Mouse (Mus musculus) embryo, embryonic 10.5 days (tissue): ENCODE results near the gene Atxn1.

Experiments
- DNase-seq: peaks from one replicate; pipeline ENCODE4 v3.0.0-alpha.2; 2015; ENCODE audit warnings: low spot score

Atxn1 gene

DNA sequence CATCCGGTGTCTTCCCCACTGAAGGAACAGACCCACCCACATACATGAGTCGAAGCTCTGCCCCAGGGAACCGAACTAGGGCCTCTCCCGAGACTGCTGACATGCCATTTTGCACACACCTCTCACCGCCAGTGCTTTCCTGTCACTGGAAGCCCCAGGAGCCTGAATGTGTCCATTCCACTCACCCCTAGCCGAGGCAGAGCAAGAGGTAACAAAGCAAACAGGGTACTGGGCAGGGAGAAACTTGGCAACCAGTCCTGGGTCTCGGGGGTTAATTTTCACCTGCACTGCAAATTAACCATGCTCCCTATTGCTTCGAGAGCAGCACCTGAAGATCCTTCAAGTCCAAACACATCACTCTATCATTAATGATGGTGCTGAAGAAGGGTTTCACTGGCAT lies 64.0 kb downstream of the Atxn1 start:
- no peak for DNase-seq

DNA sequence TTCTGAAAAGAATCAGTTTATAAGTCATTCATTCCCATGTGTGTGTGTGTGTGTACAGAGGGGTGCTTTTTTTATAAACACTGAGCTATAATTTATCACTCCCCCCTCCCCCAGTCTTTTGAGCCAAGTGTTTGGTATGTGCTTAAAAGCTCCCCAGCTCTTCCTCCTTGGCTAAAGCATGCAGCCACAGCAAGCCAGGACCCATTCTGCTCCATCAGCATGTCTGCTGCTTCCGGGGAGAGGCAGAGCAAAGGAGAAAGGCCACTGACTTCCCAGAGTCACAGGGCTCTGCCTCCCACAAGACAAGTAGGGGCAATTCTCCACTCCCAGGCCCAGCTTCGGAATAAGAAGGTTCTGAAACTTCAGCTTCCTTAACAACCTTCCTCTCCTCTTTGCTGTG lies 67.2 kb downstream of the Atxn1 start:
- DNase-seq = no peak

GRCm38 (mm10) chr13:45894760-45895159 lies 70.0 kb downstream of the Atxn1 start:
- DNase-seq = no peak

DNA sequence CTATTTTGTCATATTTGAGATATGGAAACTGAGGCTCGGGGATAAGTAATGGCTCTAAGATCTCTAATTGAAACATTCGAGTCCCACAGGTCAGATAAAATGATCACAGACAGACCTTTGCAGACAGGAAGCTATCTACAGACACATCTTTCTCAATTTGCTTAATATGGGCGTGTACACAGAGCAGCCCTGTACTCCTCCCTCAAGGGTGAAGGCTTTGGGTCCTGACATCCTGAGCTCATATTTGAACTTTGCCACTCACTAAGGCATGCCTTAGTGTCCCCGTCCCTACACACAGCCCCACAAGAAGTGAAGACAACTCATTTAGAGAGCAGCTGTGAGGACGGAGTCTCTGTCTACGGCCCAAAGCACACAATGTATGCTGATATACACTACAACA lies 70.6 kb downstream of the Atxn1 start:
- no peak for DNase-seq

GRCm38 (mm10) chr13:45891073-45891472 lies 73.7 kb downstream of the Atxn1 start:
- DNase-seq = no peak

DNA sequence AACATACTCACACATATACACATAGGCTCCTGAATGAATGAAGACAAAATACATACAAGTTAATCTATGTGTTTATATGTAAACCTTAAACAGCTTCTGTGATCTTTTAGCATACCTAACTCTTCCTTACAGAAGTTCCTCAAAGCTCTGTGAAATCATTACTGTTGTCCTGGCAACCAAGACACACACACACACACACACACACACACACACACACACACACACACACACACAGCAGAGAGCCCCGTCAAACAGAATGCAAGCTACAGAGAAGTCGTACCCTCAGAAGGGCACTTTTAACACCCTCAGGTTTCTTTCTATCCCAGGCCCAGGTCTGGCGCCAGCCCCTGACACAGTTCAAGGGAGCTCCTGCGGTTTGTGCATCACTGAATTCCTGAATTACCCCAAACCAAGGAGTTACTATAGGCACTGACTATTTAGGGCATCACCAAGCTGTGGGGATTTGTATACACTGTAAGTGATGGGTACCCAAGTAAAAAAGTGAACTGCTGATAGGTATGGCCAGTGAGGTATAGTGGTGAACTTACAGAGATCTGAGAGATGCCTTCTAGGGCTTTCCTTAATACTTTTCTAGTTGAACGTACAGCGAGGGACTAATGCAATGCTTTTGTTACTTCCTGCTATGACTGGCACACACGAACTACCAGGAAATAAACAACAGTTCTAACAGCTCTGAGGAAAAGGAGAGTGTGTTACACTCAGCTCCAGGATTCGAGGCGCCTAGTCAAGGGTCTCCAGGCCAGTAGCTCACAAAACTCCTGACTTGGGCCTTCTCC lies 75.7 kb downstream of the Atxn1 start:
- DNase-seq = no peak

DNA sequence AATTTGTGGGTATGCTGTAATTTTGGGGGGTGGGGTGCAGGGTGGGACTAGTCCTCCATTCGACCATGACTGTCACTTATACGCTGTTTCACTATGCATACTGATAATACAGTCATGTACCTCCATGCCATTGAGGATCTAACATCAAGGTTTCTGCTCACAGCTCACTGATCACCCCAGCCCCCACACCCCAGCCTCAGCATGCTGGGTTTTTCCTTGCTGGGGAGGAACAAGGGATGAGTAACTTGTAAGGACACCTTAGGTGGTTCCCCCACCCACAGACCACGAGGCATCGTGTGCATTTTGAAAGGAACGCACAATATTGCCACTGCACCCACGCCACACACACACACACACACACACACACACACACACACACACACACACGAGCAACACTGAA lies 79.9 kb downstream of the Atxn1 start:
- no peak for DNase-seq

DNA sequence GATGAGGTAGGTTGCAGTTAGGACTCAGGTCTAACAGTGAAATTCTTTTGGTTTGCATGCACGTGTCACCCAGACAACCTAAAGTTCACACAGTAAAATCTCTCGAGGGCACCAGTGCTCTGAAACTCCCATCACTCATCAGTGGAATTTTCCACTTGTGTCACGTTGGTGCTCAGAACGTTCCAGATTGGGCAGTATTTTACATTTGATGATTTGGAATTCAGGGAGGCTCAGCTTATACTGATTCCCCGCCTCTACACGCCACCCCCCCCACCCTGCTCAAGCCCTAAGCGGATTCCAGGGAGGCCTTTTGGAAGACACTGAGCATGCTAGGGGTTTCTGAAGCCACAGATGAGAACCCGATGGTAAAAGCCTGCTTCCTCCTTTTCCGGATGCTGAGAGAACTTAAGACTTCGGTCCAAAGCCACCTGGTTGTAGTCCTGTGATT lies 81.0 kb downstream of the Atxn1 start:
- DNase-seq = no peak

DNA sequence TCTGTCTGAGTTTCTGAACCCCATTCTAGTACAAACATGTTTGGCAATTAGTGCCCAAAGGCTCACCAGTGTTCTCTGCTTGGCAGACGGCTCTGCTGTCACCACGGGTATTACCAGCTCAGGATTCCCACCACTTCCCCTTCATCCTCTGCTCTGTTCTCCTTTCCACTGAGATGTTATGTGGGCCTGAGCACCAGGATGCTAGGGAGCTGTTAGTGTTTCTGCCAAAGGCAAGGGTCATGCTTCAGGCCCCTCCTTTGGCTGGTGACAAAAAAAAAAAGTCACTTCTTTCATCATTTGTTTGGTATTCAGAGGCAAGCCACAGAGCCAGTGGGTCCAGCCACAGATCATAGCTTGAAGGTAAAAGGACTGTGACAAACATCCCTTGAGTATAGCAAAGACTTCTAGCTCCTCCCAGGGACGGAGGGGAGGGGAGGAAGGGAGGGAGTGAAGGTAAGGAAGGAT lies 81.8 kb downstream of the Atxn1 start:
- no peak for DNase-seq

GRCm38 (mm10) chr13:45880543-45880845 lies 84.3 kb downstream of the Atxn1 start:
- no peak for DNase-seq

- DNase-seq = no peak
Measured at GRCm38 (mm10) chr13:45879746-45880542, 84.9 kb downstream of the Atxn1 start.

- DNase-seq = no peak
Measured at GRCm38 (mm10) chr13:45876939-45877338, 87.9 kb downstream of the Atxn1 start.

DNA sequence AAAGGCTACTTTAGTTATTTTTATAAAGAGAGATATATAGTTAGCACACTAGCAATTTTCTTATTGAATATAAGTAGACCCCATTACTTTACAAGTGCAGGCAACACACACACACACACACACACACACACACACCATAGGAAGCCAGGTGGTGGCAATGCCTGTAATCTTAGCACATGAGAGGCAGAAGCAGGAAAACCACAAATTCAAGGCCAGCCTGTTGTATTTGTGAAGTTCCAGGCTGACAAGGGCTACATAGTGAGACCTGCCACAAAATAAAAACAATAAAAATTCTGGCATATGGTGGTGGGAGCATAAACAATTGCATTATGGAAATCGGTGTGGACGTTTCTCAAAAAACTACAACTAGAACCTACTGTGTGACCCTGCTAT lies 88.4 kb downstream of the Atxn1 start:
- no peak for DNase-seq

GRCm38 (mm10) chr13:45875686-45876367 lies 89.0 kb downstream of the Atxn1 start:
- DNase-seq = no peak

DNA sequence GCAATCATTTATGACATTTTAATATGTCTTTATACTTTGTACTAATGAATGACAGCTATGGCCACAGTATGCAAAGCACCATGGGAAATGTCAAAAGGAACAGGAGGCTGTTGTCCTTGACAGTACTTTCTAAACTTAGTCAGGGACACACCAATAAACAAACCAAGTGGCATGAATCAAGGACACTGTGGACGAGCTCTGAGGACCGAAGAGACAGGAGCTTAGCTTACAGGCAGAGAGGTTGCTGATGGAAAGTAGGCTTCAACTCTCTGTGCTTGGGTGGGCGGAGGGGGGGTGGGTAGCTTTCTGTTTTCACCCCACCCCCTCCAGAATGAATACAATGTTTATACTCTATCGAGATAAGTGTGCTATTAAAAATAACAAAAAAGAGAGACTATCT lies 90.6 kb downstream of the Atxn1 start:
- no peak for DNase-seq

GRCm38 (mm10) chr13:45872966-45873365 lies 91.8 kb downstream of the Atxn1 start:
- no peak for DNase-seq

GRCm38 (mm10) chr13:45872041-45872746 lies 92.6 kb downstream of the Atxn1 start:
- no peak for DNase-seq

DNA sequence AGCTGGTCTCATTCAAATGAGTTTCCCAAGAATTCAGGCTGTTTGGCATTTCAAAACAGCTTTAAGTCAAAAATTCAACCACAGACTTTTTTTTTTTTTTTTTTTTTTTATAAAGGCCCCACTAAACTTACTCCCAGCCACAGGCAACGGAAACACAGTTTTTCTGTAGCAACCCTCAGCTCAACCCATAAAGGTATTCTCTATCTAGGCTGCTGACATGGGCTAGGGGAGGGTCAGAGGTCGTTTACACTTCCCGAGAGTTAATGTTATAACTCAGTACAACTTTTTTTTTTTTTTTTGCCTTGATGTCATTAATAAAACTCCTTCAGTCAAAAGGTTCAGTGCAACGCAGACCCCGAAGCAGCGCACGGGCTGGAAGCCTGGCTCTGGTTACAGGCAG lies 93.3 kb downstream of the Atxn1 start:
- peak; percentile 25 for DNase-seq

GRCm38 (mm10) chr13:45868886-45869285 lies 95.9 kb downstream of the Atxn1 start:
- no peak for DNase-seq

DNA sequence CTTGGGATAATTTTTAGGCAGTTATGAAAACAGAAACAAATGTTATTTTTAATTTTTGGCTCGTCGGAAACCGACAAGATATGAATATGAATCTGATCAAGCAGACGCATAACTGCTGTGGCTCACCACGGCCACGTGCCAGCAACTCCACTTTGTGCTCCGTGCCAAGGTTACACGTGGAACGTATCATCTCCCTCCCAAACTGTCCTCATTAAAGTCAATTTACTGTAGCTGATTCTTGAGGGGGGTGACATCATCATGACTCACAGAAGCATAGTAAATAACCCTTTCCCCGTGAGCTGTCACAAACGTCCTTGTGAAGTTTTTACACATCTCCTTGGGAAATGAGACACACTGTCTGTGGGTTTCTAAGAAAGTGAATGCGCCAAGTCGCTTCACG lies 97.5 kb downstream of the Atxn1 start:
- no peak for DNase-seq

GRCm38 (mm10) chr13:45866615-45867245 lies 98.1 kb downstream of the Atxn1 start:
- no peak for DNase-seq

DNA sequence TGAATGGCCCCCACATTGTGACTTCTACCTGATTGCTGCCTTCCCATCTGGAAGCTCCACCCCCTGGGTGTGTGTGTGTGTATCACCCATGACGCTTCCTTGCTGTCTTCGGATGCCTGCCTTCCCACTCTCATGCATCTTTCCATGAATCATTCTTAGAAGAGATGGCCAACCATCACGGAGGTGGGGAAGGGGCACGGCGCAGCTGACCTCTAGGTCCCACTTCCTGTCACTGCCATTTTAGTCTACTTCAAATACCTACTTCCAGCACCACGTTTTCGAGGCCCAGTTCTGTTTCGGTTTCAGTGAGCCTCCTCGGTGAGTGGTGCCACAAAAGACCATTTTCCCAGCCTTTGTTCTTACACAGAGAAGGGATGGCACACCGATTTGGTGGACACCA lies 99.2 kb downstream of the Atxn1 start:
- DNase-seq = no peak
